Mouse (Mus musculus): ENCODE measurements at regions not wholly inside any gene's neighbourhood (a gene's known extent, or its start where the extent isn't known, plus 50 kb on each side); places are given as distances from the start of the nearest gene placed in this dataset.

GRCm38 (mm10) chr3:131056893-131057660, 53.2 kb upstream of the Lef1 start:
- DNase-seq: no peak

- DNase-seq: no peak
Measured at GRCm38 (mm10) chr3:131054241-131054972, 55.9 kb upstream of the Lef1 start.

- no peak for DNase-seq
Measured at GRCm38 (mm10) chr3:131047716-131048115, 62.6 kb upstream of the Lef1 start.

GRCm38 (mm10) chr3:131046412-131046811, 63.9 kb upstream of the Lef1 start:
- DNase-seq: no peak

DNA sequence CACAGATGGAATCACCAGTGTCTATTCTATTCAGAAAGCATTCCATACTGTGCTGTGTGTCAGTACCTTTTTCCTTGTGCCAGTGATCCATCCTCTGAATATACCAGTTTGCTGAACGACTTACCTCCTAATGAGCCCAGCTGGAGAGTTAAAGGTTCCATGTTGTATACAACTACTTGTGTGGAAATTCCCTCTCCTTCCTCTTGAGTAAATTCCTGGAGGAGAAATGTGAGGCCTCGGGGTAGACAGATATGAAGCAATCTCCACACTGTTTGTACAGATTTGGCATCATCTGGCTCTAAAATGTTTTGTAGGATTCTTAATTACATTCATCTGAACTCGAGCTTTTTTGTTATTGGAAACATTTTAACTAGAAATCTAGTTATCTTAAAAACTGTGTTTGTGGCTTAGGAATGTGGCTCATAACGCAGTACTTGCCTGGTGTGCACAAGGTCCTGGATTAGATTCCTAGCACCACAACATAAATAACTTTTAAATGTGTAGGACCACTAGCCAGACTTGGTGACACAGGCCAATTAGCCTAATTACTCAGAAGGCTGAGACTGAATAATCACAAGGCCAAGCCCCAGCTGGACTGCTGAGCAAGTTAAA, 70.0 kb upstream of the Lef1 start:
- DNase-seq: no peak

GRCm38 (mm10) chr3:131037095-131037494, 73.2 kb upstream of the Lef1 start:
- no peak for DNase-seq

DNA sequence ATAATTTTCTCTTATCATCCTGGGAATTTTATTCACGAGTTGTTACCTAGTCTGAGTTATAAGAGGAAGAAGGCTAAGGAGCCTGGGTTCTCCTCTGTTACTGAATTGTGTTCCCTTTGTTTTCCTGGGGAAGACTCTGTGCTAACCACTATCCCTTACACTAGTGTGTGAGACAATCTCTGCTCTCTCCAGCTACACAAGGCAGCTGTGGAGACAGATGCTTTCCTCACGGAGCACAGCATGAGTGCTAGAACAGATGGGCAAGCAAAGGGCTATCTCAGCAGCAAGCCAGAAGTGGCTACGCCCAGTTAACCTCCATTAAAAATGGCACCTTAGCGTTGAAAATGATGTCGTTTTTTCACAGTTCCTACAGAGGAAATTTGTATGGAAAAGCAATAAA, 75.5 kb upstream of the Lef1 start:
- DNase-seq: no peak

DNA sequence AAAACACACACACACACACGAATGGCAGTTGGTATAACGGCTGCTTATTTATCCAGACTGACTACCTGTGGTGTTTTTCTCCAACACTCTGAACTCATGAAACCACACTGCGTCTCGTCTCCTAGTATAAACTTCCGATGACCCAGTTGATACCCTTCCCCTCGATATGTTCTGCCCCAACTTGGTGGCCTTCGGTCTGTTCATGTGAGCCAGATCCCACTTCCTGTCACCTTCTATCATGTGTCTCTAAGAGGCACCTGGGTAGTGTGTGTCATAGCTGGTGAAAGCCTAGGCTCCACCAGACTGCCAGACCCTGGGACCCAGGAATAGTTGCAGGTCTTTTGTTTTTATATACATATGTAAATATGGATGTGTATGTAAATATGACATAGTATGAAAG, 83.9 kb upstream of the Lef1 start:
- no peak for DNase-seq

DNA sequence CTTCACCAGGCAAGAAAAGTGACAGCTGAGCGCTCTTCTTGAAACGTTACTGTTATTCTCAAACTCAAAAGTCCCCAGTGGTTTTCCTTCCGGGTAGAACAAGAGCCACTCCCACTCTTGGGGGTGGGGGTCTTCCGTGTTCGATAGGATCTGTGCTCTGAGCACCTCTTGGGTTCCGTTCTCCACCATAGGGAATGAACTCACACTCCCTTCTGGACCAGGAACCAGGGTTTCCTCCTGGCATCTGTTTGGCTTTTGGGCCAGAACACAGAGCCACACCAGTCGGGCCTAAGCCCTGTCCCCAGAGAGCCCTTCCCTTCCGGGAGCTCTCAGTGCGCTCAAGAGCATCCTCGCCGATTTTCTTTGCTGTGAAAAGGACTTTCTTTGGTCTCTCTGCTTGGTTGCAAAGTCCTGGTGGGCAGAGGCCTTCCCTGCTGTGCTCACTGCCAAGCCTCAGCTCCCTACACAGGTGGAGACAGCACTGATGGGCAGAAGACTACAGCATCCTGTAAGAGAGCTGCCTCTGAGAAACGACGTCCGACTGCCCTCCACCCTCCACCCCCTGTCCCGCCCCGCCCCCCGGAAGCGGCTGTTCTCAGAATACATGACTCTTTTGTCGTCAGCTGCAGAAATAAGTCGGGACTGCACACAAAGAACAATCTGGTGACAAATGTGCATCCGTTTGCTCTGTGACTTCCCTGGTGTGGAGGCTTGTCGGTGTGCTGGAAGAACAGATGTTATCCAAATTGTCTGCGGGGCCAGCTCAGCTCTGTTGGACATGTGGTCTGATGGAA, 90.9 kb upstream of the Lef1 start:
- no peak for DNase-seq

DNA sequence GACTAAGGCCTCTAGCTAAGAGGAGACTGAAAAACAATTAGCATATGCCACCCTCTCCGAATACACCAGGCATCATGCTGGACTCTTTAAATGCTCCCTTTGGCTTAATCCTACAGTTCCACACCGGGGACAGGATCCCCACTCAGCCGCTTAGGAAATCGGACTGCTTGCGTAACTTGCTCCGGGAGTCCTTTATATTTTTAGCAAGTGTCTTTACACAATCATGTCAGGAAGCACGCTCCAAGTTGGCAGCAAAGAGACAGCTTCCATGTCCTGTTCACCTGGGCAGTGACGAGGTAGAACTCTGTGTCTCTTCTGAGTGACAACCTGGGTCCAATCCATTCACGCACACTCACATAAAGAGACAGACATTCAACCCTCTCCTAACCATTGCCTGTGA, 92.4 kb upstream of the Lef1 start:
- DNase-seq: peak; percentile 13

DNA sequence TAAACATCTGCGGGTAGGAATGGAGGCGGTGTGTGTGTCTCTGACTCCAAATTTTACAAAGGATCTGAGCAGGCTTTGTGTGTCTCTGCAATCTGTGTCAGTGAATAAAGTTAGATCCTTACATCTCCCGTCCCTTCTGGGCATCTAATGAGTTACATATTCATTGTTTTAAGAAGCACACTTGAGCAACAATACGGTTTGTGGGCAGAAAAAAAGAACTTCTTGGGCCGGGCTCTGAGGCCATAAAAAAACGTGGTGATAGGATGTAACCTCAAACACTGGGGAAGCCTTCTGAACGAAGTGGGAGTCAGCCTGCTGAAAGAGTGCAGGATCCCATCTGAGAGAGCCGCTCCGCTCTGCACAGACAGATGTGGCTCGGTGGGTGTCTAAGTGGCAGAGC, 94.2 kb upstream of the Lef1 start:
- no peak for DNase-seq

DNA sequence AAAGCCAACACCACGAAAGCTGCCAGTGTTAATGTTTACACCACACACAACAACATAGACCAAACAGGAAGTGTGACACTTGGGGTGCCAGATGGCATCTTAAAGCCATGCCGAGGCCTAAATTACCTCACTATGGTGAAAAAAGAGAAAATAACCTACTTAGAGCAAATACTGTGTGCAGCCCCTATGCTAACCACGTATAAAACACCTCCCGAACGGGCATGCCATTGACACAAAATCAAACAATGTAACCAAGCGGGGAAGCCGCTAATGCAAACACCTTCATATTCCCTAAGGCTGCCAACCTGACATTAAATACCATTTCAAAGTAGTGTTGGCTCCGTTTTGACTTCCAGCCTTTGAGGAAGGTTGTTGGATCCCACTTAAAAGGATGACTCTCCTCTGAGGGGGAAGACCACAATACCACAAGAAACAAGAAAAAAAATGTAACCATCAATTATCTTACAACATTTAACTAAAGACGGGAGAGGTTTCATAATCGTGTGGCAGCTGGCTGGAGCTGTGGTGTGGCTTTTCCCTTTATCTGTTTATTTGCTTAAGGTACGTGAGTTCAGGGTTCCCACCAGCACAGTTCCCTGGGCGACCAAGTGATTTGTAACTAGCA, 96.1 kb upstream of the Lef1 start:
- DNase-seq: no peak

DNA sequence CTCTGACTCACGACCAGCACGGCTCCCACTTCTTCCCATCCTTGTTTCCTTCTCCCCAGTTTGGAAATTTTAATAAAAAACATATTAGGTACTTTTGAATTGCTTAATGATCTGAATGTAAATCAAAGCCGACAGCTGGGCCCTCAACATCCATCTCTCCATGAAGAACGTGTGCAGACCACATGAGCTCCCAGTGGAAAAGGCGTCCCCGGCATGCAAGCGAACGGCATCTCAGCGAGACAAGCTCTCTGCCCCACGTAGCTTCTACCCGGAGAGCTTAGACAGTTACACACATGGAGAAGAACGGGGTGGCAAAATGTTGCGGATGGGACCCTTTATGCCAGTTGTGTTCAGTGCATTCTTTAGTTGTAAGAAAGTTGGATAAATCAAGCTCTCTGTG, 109.6 kb upstream of the Lef1 start:
- no peak for DNase-seq

- no peak for DNase-seq
Measured at GRCm38 (mm10) chr3:131000252-131000651, 110.0 kb upstream of the Lef1 start.

DNA sequence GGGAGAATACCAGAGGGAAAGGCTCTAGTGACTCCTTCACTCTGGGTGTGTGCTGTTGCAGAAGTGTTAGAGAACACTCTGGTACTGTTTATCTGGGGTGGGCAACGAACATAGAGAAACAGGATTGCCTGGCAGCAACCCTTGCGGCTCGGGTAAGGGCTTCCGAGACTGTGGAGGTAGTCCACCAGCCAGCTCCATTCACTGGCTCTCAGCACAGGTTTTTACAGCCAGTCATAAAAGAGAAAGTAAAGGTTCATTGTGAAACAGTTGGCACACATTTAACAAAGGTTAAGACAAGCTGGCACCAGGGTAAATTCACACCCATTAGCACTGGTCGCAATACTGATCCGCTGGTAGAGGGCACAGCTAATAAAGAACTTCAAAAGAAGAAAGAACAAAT, 110.5 kb upstream of the Lef1 start:
- no peak for DNase-seq

GRCm38 (mm10) chr3:130998433-130998832, 111.8 kb upstream of the Lef1 start:
- no peak for DNase-seq

- DNase-seq: no peak
Measured at GRCm38 (mm10) chr3:130996786-130997185, 113.5 kb upstream of the Lef1 start.

- no peak for DNase-seq
Measured at GRCm38 (mm10) chr3:130991971-130992370, 118.3 kb upstream of the Lef1 start.

GRCm38 (mm10) chr3:130986708-130987107, 123.6 kb upstream of the Lef1 start:
- no peak for DNase-seq

- DNase-seq: no peak
Measured at GRCm38 (mm10) chr3:130986101-130986500, 124.2 kb upstream of the Lef1 start.

GRCm38 (mm10) chr3:130981566-130981965, 128.7 kb upstream of the Lef1 start:
- DNase-seq: no peak

- DNase-seq: no peak
Measured at GRCm38 (mm10) chr3:130978986-130979642, 131.2 kb upstream of the Lef1 start.

Measured in adrenal gland, adult 8-10 months (tissue).